Mouse (Mus musculus) heart, adult 10 weeks (tissue): Measurements from ENCODE around the gene Olfr672. TPM values are rescaled to one million over a fixed set of nuclear protein-coding genes. Genes with fewer than 3 reads are reported as not detected.

Source experiments
- polyA plus RNA-seq: library from polyadenylated mRNA; stranded (reverse); fragments of 350-450 nt; fragmentation: Illumina TruSeq; extraction: RNeasy Lipid Tissue Mini Kit (QIAGEN cat#74804); gene quantifications from one replicate; pipeline ENCODE4 v1.2.3, GENCODE M21; 2014; ENCODE audit warnings: low read depth, low replicate concordance

Olfr672 gene
- polyA plus RNA-seq, result not detected

DNA sequence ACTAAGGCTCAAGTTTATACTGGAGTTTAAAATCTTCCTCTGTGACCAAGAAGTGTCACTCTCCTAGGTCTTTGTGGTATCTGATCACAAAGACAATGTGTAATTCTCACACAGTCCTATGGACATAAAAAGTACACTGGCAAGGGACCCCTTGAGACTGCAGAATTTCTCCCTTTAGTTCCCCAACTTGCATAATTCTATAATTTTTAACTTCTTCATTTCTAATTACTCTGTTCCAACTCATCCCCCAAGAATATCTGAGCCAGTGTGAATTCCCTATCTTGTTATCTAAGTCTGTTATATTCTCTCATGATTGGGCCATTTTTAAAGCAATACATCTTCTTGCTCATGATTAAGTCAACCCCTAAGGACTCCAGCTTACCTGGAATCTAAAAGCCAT lies at the start of gene Olfr672:
TSS of gene Olfr672 (minus strand) at position 101 of the 400 bp plus-strand sequence.

DNA sequence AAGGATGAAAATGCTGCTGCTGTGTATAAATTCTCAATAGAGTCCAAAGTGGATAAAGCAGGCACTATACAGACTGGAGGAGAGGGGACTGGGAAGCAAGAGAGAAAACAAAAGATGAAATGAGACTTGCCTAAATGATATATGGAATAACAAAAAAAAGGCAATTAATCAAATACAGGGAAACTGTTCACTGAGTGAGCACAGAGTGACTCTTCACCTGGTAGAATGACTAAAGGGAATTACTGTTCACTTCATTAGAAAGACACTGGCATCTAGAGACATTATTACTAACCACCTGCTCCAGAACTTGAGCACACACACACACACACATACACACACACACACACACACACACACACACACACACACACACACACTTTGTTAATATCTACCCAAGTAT lies 30.6 kb upstream of the Olfr672 start, which contains the start of gene Olfr676:
TSS of gene Olfr676 (plus strand) at position 301 of the 400 bp plus-strand sequence.

DNA sequence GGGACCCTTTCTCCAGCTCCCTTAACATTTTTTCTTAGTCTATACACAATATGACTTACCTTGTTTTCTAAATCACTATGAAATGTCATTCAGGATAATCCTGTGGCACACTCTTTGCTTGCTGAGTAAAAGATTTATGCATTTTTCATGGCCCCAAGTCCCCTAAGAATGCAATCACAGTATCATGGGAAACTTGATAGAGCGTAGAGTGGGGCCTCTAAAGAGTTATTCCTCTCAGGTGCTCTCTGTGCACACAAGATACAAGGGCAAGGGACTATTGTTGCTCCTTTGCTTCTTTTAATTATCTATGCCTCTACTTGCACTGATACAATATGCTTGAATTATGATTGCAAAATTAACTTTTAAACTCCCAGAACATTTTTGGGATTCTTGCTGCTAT lies 26.5 kb upstream of the Olfr672 start, which contains the start of gene Olfr675:
TSS of gene Olfr675 (minus strand) at position 101 of the 400 bp plus-strand sequence.

DNA sequence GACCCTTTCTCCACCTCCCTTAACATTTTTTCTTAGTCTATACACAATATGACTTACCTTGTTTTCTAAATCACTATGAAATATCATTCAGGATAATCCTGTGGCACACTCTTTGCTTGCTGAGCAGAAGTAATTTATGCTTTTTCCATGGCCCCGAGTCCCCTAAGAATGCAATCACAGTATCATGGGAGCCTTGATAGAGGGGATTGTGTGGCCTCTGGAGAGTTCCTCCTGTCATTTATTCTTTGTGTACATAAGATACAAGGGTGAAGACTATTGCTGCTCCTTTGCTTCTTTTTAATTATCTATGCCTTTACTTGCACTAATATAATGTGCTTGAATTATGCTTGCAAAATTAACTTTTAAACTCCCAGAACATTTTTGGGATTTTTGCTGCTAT lies 22.8 kb downstream of the Olfr672 start, which contains the start of gene Olfr671:
TSS of gene Olfr671 (minus strand) at position 101 of the 400 bp plus-strand sequence.

DNA sequence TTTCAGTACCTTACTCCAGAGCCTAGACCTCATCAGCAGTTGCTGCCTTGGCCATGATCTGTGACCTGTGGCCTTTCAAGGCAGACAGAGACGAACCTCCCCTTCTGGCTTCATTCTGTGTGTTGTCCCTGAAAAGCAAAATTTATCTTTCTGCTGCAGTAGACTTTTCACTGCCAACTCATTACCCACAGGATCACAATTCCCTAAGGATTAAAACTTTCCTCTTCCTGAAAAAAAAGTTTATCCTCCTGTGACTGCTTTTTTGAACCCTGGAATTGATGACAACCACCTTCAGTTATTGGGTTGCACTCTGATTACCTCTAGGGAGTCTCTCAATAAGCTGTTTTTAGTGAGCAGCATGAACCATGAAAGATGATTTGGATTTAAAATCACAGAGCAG lies 39.3 kb downstream of the Olfr672 start, which contains the start of gene Olfr670:
TSS of gene Olfr670 (minus strand) at position 101 of the 400 bp plus-strand sequence.

Other genes with a start within 250 kb of the Olfr672 start
- not detected for gene Usp17le, start 224.6 kb downstream of the Olfr672 start, polyA plus RNA-seq
- not detected for gene Usp17lb, start 159.4 kb downstream of the Olfr672 start, polyA plus RNA-seq
- gene Usp17la, start 145.0 kb downstream of the Olfr672 start, polyA plus RNA-seq, result not detected
- not detected for gene Olfr665, start 124.0 kb downstream of the Olfr672 start, polyA plus RNA-seq
- gene Olfr666, start 106.1 kb downstream of the Olfr672 start, polyA plus RNA-seq, result not detected
- gene Olfr667, start 80.5 kb downstream of the Olfr672 start, polyA plus RNA-seq, result not detected
- gene Olfr668, start 74.0 kb downstream of the Olfr672 start, polyA plus RNA-seq, result not detected
- gene Olfr669, start 67.8 kb downstream of the Olfr672 start, polyA plus RNA-seq, result not detected
- not detected for gene Olfr670, start 39.4 kb downstream of the Olfr672 start, polyA plus RNA-seq
- not detected for gene Olfr671, start 22.9 kb downstream of the Olfr672 start, polyA plus RNA-seq
- not detected for gene Olfr675, start 26.4 kb upstream of the Olfr672 start, polyA plus RNA-seq
- gene Olfr676, start 30.7 kb upstream of the Olfr672 start, polyA plus RNA-seq, result not detected
- gene Olfr677, start 49.3 kb upstream of the Olfr672 start, polyA plus RNA-seq, result not detected
- not detected for gene Olfr678, start 62.4 kb upstream of the Olfr672 start, polyA plus RNA-seq
- not detected for gene Olfr679, start 79.2 kb upstream of the Olfr672 start, polyA plus RNA-seq
- gene Olfr680-ps1, start 90.8 kb upstream of the Olfr672 start, polyA plus RNA-seq, result not detected
- gene Olfr681, start 114.8 kb upstream of the Olfr672 start, polyA plus RNA-seq, result not detected
- gene Olfr683, start 145.0 kb upstream of the Olfr672 start, polyA plus RNA-seq, result not detected
- not detected for gene Olfr684, start 161.6 kb upstream of the Olfr672 start, polyA plus RNA-seq
- gene Olfr685, start 184.0 kb upstream of the Olfr672 start, polyA plus RNA-seq, result not detected
- not detected for gene Olfr686, start 205.5 kb upstream of the Olfr672 start, polyA plus RNA-seq